In the genomic region with DNA sequence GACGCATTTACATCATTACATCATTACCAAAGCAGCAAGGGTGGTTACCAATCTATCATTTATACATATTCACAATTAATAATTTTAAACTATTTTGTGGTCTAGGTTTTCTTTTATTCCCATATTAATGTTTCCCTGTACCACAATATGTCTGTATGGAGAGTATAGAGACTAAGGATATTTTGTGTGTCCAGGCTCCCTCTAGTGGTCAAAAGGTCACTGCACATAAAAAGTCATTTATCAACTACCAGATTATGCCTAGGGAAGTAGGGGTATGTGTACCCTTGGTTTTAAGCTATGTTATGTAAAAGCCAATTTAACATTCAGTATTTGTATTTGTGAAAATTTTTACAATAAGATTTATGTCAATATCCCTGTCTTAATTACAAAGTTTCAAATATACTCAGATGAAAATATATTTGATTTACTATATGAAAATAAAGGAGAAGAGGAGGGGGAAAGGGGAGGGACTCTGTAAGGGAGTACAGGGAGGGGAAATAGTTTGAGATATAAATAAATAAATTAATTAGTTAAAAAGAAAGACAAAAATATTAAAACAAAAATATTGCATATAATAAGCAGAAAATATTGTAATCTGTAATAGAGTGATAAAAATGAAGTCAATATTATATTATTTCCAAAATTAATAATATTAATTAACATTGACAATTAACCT, we compare ENCODE assay signal across 8 mouse cellular contexts. TPM values are rescaled to one million over a fixed set of nuclear protein-coding genes. Genes with fewer than 3 reads are reported as not detected.
DNase-seq lines count a peak whose midpoint lies in the region; ATAC-seq and TF ChIP-seq lines count a peak whose summit lies in the region.

No protein-coding gene starts in this region.

- in situ Hi-C loops in Patski (cut with MboI; ENCODE audit: low pct_unique_long_range_greater_than_20kb): loop anchor here (10.0 kb wide), 1 partner anchor 1154 kb away; no protein-coding TSS in a partner anchor

- H3K27ac ChIP-seq in embryonic facial prominence, embryonic 12.5 days: no peak overlapping the region
- no peak overlapping the region for H3K27ac ChIP-seq in kidney, embryonic 16.5 days (ENCODE audit: low read length)
- H3K27ac ChIP-seq in midbrain, embryonic 14.5 days (replicated peaks; ENCODE audit: low read depth, low read length): no peak overlapping the region

- no peaks in the 10 kb centered on the region for H3K9me3 ChIP-seq in embryonic facial prominence, embryonic 12.5 days
- H3K9me3 ChIP-seq in kidney, embryonic 16.5 days (ENCODE audit: low read length): no peaks in the 10 kb centered on the region
- H3K9me3 ChIP-seq in midbrain, embryonic 14.5 days (ENCODE audit: control insufficient read depth, low read length): no peaks in the 10 kb centered on the region

- WGBS in embryonic facial prominence, embryonic 12.5 days: 94% methylated on average over 1 of the region's 1 CpGs
- WGBS in kidney, embryonic 16.5 days: 96% methylated on average over 1 of the region's 1 CpGs
- WGBS in midbrain, embryonic 14.5 days: 100% methylated on average over 1 of the region's 1 CpGs

- no peak for ATAC-seq in Patski
- peak; percentile 69; the same call in 1 of the 2 replicates for ATAC-seq in embryonic facial prominence, embryonic 12.5 days (ENCODE audit: insufficient number of reproducible peaks, insufficient read depth, low FRiP score, low TSS enrichment)
- peak; percentile 79; the same call in 1 of the 2 replicates for ATAC-seq in kidney, embryonic 16.5 days (ENCODE audit: low FRiP score, low TSS enrichment)
- peak; percentile 92 for ATAC-seq in midbrain, embryonic 14.5 days (ENCODE audit: low FRiP score, low TSS enrichment)

- no peaks in the 10 kb centered on the region for H3K36me3 ChIP-seq in embryonic facial prominence, embryonic 12.5 days
- H3K36me3 ChIP-seq in kidney, embryonic 16.5 days (ENCODE audit: insufficient read depth, low read length): no peaks in the 10 kb centered on the region
- H3K36me3 ChIP-seq in midbrain, embryonic 14.5 days (ENCODE audit: control insufficient read depth, insufficient read depth, low read length): no peaks in the 10 kb centered on the region

- POLR2A ChIA-PET in Patski (lab: Charles Lee): no interaction called here

- no peak overlapping the region for H3K9ac ChIP-seq in embryonic facial prominence, embryonic 12.5 days
- no peak overlapping the region for H3K9ac ChIP-seq in kidney, embryonic 16.5 days (replicated peaks; ENCODE audit: low read length)
- no peak overlapping the region for H3K9ac ChIP-seq in midbrain, embryonic 14.5 days (replicated peaks; ENCODE audit: low read length)

- H3K4me2 ChIP-seq in embryonic facial prominence, embryonic 12.5 days (replicated peaks): no peak overlapping the region
- no peak overlapping the region for H3K4me2 ChIP-seq in kidney, embryonic 16.5 days (replicated peaks; ENCODE audit: low read depth, low read length)
- no peak overlapping the region for H3K4me2 ChIP-seq in midbrain, embryonic 14.5 days (ENCODE audit: low read length)

- TF ChIP-seq CTCF in Patski (IDR thresholded peaks at IDR 0.05): peak; percentile 52

- H3K4me1 ChIP-seq in embryonic facial prominence, embryonic 12.5 days: no peaks in the 10 kb centered on the region
- H3K4me1 ChIP-seq in kidney, embryonic 16.5 days (ENCODE audit: insufficient read depth, low read length): no peaks in the 10 kb centered on the region
- H3K4me1 ChIP-seq in midbrain, embryonic 14.5 days (ENCODE audit: control insufficient read depth, insufficient read depth, low read length): no peaks in the 10 kb centered on the region

- H3K4me3 ChIP-seq in embryonic facial prominence, embryonic 12.5 days: no peak overlapping the region
- no peak overlapping the region for H3K4me3 ChIP-seq in kidney, embryonic 16.5 days (ENCODE audit: low read length)
- H3K4me3 ChIP-seq in midbrain, embryonic 14.5 days (replicated peaks; ENCODE audit: low read depth, low read length): no peak overlapping the region

- peaks cover 7% of the 10 kb centered on the region for H3K27me3 ChIP-seq in Patski
- H3K27me3 ChIP-seq in embryonic facial prominence, embryonic 12.5 days: no peaks in the 10 kb centered on the region
- no peaks in the 10 kb centered on the region for H3K27me3 ChIP-seq in kidney, embryonic 16.5 days (ENCODE audit: insufficient read depth, low read length)
- no peaks in the 10 kb centered on the region for H3K27me3 ChIP-seq in midbrain, embryonic 14.5 days (ENCODE audit: control insufficient read depth, insufficient read depth, low read length)

- DNase-seq in layer of hippocampus, adult 11-12 months (ENCODE audit: low spot score): peak; percentile 49
- DNase-seq in layer of hippocampus, adult 9-11 months: no peak
- DNase-seq in Patski (ENCODE audit: low read depth, low spot score): no peak
- peak; percentile 86 for DNase-seq in midbrain, embryonic 14.5 days
- DNase-seq in frontal cortex, postnatal 14 days (ENCODE audit: low spot score in 2 of 2): no peak
- DNase-seq in thymus, postnatal 4 days: no peak

- CTCF ChIA-PET in Patski (lab: Charles Lee): no interaction called here

RNA-seq across cellular contexts. Expression of gene Gm13941, which starts 47.1 kb away (rescaled TPM):
- not detected for polyA plus RNA-seq in Patski (2021)
- not detected in 2 replicates for polyA plus RNA-seq in embryonic facial prominence, embryonic 12.5 days (2016; fragmentation: Nextera tagmentation; extraction: Ambion mirVana)
- polyA plus RNA-seq in kidney, embryonic 16.5 days (2015; fragmentation: Nextera tagmentation; extraction: Ambion mirVana): not detected in 2 replicates
- polyA plus RNA-seq in midbrain, embryonic 14.5 days (2014; fragmentation: Nextera tagmentation; extraction: Ambion mirVana): not detected in 2 replicates

Comparison
In these comparisons a context has a peak if more than half of its experiments do, and no peak if none do; other contexts are left out.
1. DNase-seq: peak in layer of hippocampus, adult 11-12 months (single experiment) and midbrain, embryonic 14.5 days (single experiment); none in layer of hippocampus, adult 9-11 months (single experiment), Patski (single experiment), frontal cortex, postnatal 14 days (0 of 2) and thymus, postnatal 4 days (single experiment).